Mouse (Mus musculus): ENCODE measurements around the gene Lrrc15. TPM values are rescaled to one million over a fixed set of nuclear protein-coding genes. Genes with fewer than 3 reads are reported as not detected.

Lrrc15 gene
- polyA plus RNA-seq (2012; rRNA removed) = 0.05 and 0.06 TPM in 2 replicates

DNA sequence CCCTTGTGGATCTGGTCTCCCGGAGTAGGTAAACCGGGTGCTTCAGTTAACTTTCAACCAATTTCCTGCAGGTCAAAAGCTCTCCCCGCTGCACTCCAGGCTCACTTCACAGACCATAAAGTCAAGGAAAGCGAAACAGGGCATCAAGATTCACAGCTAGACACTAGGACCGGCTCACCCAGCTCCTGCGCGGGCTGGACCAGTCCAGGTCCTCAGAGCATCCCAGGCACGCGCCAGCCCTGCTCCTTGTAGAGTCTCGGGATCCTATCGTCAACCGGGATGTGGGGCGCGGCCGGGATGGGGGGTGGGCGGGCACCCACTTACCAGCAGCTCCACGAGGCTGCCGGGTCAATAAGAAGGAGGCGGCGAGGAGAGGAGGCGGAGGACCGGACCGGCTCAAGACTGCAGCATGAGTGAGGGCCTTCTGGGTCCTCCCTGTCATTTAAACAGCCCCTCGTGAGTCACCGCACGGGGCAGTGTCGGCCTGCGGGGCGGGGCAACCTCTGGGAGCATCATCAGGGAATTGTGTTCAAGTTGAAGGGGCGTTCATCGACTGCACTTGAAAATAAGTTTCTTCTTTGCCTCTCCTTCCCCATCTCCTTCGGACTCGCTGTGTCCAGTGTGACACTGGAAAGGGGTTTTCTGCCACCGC lies at the start of gene Lrrc15:
Gene Lrrc15, minus strand, starts transcription at position 413 of the 652 bp plus-strand sequence.

DNA sequence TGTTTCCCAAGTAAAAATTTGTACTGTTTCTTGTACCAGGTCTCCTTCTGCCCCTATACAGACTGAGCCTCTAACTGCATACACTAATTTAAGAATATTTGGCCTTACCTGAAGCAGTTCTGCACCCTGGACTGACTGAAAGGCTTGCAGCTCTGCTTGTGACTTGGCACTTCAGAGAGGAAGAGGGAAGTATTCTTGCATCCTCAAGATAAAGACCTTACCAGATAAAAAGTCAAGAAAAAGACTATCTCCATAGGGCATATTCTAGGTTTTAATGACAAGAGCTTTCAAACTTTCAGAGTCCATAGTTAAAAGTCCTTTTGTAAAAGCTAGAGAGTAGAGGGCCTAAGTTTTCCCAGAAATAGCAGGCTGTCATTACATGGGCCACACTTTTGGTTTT lies 27.6 kb upstream of the Lrrc15 start, which contains the start of gene Gp5:
Gene Gp5, minus strand, starts transcription at position 133 of the 400 bp plus-strand sequence.

DNA sequence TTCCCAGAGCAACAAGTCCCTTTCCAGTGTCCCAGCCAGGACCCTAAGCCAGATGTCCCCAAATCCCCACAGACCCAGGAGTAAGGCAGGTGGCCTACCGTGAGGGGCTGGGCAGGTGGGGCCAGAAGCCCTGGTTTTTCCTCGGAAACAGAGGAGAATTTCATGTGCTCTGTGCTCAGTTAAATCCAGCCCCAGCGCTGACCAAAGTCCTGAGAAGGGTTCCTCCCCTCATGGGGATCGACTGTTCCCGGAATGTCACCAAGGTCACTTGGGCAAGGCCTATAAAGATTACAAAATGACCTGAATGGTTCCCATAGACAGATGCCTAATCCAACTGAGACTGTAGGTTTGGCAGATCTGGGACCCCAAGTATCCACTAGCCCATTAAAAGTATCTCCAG lies 15.7 kb downstream of the Lrrc15 start, which contains the start of gene Cpn2:
Gene Cpn2, minus strand, starts transcription at position 141 of the 400 bp plus-strand sequence.

Other genes starting within 250 kb of the Lrrc15 start
- 403 and 442 TPM in 2 replicates for gene Hes1, start 218.9 kb downstream of the Lrrc15 start, polyA plus RNA-seq (2012; rRNA removed)
- 1.5 and 2.2 TPM in 2 replicates for gene Cpn2, start 15.8 kb downstream of the Lrrc15 start, polyA plus RNA-seq (2012; rRNA removed)
- gene Gp5, start 27.5 kb upstream of the Lrrc15 start, polyA plus RNA-seq (2012; rRNA removed) = 0.44 and 0.78 TPM in 2 replicates
- gene Atp13a3, start 122.7 kb upstream of the Lrrc15 start, polyA plus RNA-seq (2012; rRNA removed) = 52.9 and 53.0 TPM in 2 replicates